Mouse (Mus musculus): Measurements from ENCODE around the gene Plekhn1. TPM values are rescaled to one million over a fixed set of nuclear protein-coding genes. Genes with fewer than 3 reads are reported as not detected.
A peak's percentile ranks its signal among the peaks of the same experiment; 100 is the strongest.

The Plekhn1 gene
- total RNA-seq, 2 experiments from 2014 or later, result 8.5 to 9.2 TPM

- intact Hi-C loops (cut with DNase I), result no loop called here
- DNase-seq, result no peak
Measured at GRCm38 (mm10) chr4:156188162-156188810, 46.4 kb downstream of the Plekhn1 start.

- no peak for DNase-seq
- intact Hi-C loops (cut with DNase I), result no loop called here
Measured at GRCm38 (mm10) chr4:156185950-156186850, 48.5 kb downstream of the Plekhn1 start.

GRCm38 (mm10) chr4:156185456-156185949 is 49.2 kb downstream of the Plekhn1 start:
- intact Hi-C loops (cut with DNase I), result no loop called here
- DNase-seq, result no peak

- intact Hi-C loops (cut with DNase I), result loop anchor here (5.0 kb wide), 1 partner anchor 67 kb away; no protein-coding TSS in a partner anchor
Measured at GRCm38 (mm10) chr4:156184291-156184954, 50.2 kb downstream of the Plekhn1 start.

GRCm38 (mm10) chr4:156183747-156184146 is 50.9 kb downstream of the Plekhn1 start:
- intact Hi-C loops (cut with DNase I), result loop anchor here (5.0 kb wide), 1 partner anchor 66 kb away; no protein-coding TSS in a partner anchor
- no peak for DNase-seq

More at GRCm38 (mm10) chr4:156184291-156184954, 50.2 kb downstream of the Plekhn1 start:
- DNase-seq, result peak; percentile 27 to 32

- intact Hi-C loops (cut with DNase I), result no loop called here
- no peak for DNase-seq
Measured at GRCm38 (mm10) chr4:156177630-156178029, 57.0 kb downstream of the Plekhn1 start.

GRCm38 (mm10) chr4:156171828-156172227 is 62.8 kb downstream of the Plekhn1 start:
- peak; percentile 77 to 83 for DNase-seq
- intact Hi-C loops (cut with DNase I), result no loop called here

Small RNAs within 50 kb of the gene (microRNA-seq; reads per million reads assigned to microRNA genes)
- 1.4 to 2.4 reads per million in 2 experiments for gene Mir7658

Other genes starting within 250 kb of the Plekhn1 start
- 1 to 10 TPM; 3.4 to 3.7 TPM for gene B3galt6, start 242.2 kb downstream of the Plekhn1 start, total RNA-seq (2021)
- 100 to 1,000 TPM; 105 to 108 TPM for gene Sdf4, start 242.0 kb downstream of the Plekhn1 start, total RNA-seq (2021)
- gene Tnfrsf4, start 221.0 kb downstream of the Plekhn1 start, total RNA-seq (2021), result under 1 TPM; 0.62 to 0.93 TPM
- under 1 TPM in 1 of 2 experiments, not detected in 1; 0.29 TPM for gene Tnfrsf18, start 208.7 kb downstream of the Plekhn1 start, total RNA-seq (2021)
- gene Ttll10, start 175.4 kb downstream of the Plekhn1 start, total RNA-seq (2021), result not detected
- 1 to 10 TPM; 5.6 to 6.1 TPM for gene 9430015G10Rik, start 124.9 kb downstream of the Plekhn1 start, total RNA-seq (2021)
- not detected for gene Rnf223, start 104.3 kb downstream of the Plekhn1 start, total RNA-seq (2021)
- gene Agrn, start 37.4 kb downstream of the Plekhn1 start, total RNA-seq (2021), result 100 to 1,000 TPM in 1 of 2 experiments, 10 to 100 TPM in 1; 92.1 to 104 TPM
- 1 to 10 TPM; 1.3 TPM for gene Isg15, start 34.0 kb downstream of the Plekhn1 start, total RNA-seq (2021)
- 1 to 10 TPM; 6.1 to 8.2 TPM for gene AW011738, start 31.6 kb downstream of the Plekhn1 start, total RNA-seq (2021)
- gene Perm1, start 19.0 kb downstream of the Plekhn1 start, total RNA-seq (2021), result 100 to 1,000 TPM; 138 to 156 TPM
- 10 to 100 TPM; 22.7 to 23.2 TPM for gene Noc2l, start 1.2 kb upstream of the Plekhn1 start, total RNA-seq (2021)
- gene Samd11, start 20.8 kb upstream of the Plekhn1 start, total RNA-seq (2021), result under 1 TPM in 1 of 2 experiments, not detected in 1; 0.36 TPM
- not detected for gene Vmn2r-ps159, start 96.2 kb upstream of the Plekhn1 start, total RNA-seq (2021)